Mouse (Mus musculus): ENCODE measurements around the gene Dph5. TPM values are rescaled to one million over a fixed set of nuclear protein-coding genes. Genes with fewer than 3 reads are reported as not detected.

Dph5 gene
- polyA plus RNA-seq, 1 experiment from 2014 or later, result 24.8 TPM

DNA sequence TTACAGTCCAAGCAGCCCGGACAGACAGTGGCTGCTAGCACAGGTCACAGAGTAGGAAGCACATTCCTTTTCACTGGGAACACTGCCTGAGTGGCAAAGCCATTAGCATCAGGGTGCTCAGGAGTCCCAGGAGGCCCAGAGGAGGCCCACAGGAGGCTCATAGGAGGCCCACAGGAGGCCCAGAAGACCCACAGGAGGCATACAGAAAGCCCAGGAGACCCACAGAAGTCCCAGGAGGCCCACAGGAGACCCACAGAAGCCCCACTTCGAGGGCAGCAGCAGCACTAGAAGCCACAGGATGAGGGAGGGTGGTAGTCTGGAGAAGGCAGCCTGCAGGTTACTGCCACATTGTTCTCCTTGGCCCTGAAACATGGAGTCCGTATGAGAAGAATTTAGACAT is 65.5 kb downstream of the Dph5 start:
- H3K4me2 ChIP-seq (ENCODE audit: low read depth, low read length), result no peak overlapping the region
- H3K27ac ChIP-seq (ENCODE audit: low read length), result no peak overlapping the region; the same call in 1 of the 2 replicates
- peaks cover 31% of the 10 kb centered on the region for H3K36me3 ChIP-seq (ENCODE audit: control insufficient read depth, insufficient read depth)
- H3K27me3 ChIP-seq (ENCODE audit: control insufficient read depth, insufficient read depth, low read length), result no peaks in the 10 kb centered on the region
- no peak for ATAC-seq (replicated peaks; ENCODE audit: extremely low read depth, insufficient read depth, low FRiP score)
- no peaks in the 10 kb centered on the region for H3K9me3 ChIP-seq (replicated peaks; ENCODE audit: control insufficient read depth, low read length)
- H3K4me1 ChIP-seq (ENCODE audit: control insufficient read depth, insufficient read depth, low read length), result no peaks in the 10 kb centered on the region
- WGBS, result 64% methylated on average over 3 of the region's 3 CpGs
- H3K9ac ChIP-seq (ENCODE audit: low read length), result no peak overlapping the region
- H3K4me3 ChIP-seq (ENCODE audit: low read length), result no peak overlapping the region

DNA sequence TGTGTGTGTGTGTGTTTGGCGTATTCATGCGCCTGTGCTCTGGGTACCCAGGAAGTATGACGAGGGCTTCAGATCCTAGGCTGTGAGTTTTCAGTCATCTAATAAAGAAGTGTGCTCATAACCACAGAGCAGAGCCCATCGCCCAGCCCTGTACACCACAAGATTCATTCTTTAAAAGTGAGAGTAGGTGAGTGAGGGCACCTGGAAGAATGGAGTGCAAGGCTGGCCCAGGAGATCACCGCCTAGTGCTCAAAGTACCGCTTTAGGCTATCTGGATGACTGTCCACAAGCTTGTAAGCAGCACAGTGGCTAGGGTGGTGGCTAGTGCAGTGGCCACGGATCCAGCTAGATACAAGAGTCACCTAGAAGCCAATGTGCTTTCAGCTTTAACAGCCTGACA is 69.6 kb downstream of the Dph5 start:
- no peak overlapping the region for H3K4me3 ChIP-seq (ENCODE audit: low read length)
- H3K4me2 ChIP-seq (ENCODE audit: low read depth, low read length), result no peak overlapping the region
- H3K27me3 ChIP-seq (ENCODE audit: control insufficient read depth, insufficient read depth, low read length), result no peaks in the 10 kb centered on the region
- H3K9ac ChIP-seq (ENCODE audit: low read length), result no peak overlapping the region
- no peak overlapping the region for H3K27ac ChIP-seq (ENCODE audit: low read length)
- no peaks in the 10 kb centered on the region for H3K4me1 ChIP-seq (ENCODE audit: control insufficient read depth, insufficient read depth, low read length)
- H3K36me3 ChIP-seq (ENCODE audit: control insufficient read depth, insufficient read depth), result peaks cover 23% of the 10 kb centered on the region
- ATAC-seq (replicated peaks; ENCODE audit: extremely low read depth, insufficient read depth, low FRiP score), result no peak
- H3K9me3 ChIP-seq (replicated peaks; ENCODE audit: control insufficient read depth, low read length), result no peaks in the 10 kb centered on the region
- WGBS, result 93% methylated on average over 7 of the region's 7 CpGs

DNA sequence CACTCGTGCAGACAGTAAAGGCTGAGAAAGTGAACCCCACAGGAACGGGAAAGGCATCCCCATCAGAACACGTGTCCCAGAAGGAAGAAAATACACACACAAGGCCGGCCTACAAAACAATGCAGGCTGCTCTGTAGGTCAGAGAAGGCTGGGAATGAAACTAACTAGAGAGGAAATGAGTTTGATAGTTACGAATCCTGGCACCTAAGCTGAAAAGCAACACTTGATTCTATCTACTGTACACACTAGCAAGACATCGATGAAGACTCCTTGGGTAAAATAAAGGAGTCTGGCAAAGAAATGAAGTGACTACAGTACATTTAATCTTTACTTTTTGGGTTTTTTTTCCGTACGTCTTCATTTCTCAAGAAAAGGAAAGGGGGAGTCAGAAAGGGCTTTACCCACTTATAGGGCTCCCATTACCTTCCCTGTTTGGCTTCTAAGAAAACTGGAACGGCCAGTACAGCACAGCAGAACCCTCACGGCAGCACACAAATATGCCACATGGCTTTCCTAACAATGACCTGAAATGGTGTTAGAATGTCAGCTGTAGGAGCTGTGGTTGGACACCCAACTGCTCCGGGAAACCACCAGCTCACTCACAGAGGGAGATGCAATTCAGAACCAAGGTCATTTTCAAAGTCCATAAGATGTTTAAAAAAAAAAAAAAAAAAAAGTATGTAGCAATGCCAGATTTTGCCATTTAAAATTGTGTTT is 73.8 kb downstream of the Dph5 start:
- H3K27me3 ChIP-seq (ENCODE audit: control insufficient read depth, insufficient read depth, low read length), result no peaks in the 10 kb centered on the region
- H3K4me2 ChIP-seq (ENCODE audit: low read depth, low read length), result no peak overlapping the region
- H3K36me3 ChIP-seq (ENCODE audit: control insufficient read depth, insufficient read depth), result peaks cover 7% of the 10 kb centered on the region
- H3K9me3 ChIP-seq (replicated peaks; ENCODE audit: control insufficient read depth, low read length), result no peaks in the 10 kb centered on the region
- WGBS, result 81% methylated on average over 11 of the region's 11 CpGs
- no peak overlapping the region for H3K9ac ChIP-seq (ENCODE audit: low read length)
- no peak overlapping the region for H3K4me3 ChIP-seq (ENCODE audit: low read length)
- no peak overlapping the region for H3K27ac ChIP-seq (ENCODE audit: low read length)
- H3K4me1 ChIP-seq (ENCODE audit: control insufficient read depth, insufficient read depth, low read length), result no peaks in the 10 kb centered on the region
- no peak for ATAC-seq (replicated peaks; ENCODE audit: extremely low read depth, insufficient read depth, low FRiP score)

DNA sequence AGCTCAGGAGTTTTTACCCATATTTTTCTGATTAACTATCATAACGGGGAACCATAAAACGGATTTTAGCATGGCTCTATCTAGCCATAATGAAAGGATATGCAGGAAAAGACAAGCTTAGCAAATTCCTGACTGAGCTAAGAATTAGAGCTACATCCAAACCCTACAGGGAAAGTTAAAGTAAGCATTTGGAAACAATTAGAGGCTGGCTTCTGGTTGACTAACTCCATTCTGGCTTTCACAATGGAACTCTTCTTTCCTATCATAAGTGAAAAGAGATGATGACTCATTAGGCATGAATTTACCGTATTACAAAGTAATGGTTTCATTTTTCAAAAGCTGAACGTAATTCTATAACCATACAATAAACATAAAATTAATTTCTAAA is 74.4 kb downstream of the Dph5 start:
- Histone ChIP-seq H3K36me3 (ENCODE audit: control insufficient read depth, insufficient read depth) (peaks cover 7% of the 10 kb centered on the region), H3K4me1 (ENCODE audit: control insufficient read depth, insufficient read depth, low read length) (no peaks in the 10 kb centered on the region), H3K4me2 (ENCODE audit: low read depth, low read length) (no peak overlapping the region), H3K27ac (ENCODE audit: low read length) (no peak overlapping the region), H3K9ac (ENCODE audit: low read length) (no peak overlapping the region), H3K4me3 (ENCODE audit: low read length) (no peak overlapping the region), H3K27me3 (ENCODE audit: control insufficient read depth, insufficient read depth, low read length) (no peaks in the 10 kb centered on the region), H3K9me3 (replicated peaks; ENCODE audit: control insufficient read depth, low read length) (no peaks in the 10 kb centered on the region)
- 83% methylated on average over 4 of the region's 4 CpGs for WGBS
- ATAC-seq (replicated peaks; ENCODE audit: extremely low read depth, insufficient read depth, low FRiP score), result no peak

DNA sequence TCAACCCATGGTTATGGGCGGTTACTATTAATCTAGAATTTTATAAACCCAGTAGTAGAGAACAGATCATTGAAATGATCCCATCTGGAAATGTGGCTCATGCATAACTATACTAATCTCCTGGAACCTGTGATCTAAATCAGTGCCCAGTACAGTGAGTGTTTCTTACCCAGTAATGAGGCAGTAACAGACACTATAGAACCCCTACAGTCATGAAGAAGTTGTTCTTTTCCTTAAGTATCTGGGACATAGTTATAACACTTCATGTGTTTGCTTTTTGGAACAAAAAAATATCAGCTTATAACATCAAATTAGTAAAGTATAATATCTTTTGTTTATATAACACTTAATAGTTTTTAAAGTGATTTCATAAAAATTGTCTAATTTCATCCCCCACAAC is 76.0 kb downstream of the Dph5 start:
- WGBS, result 98% methylated on average over 1 of the region's 1 CpGs
- ATAC-seq (replicated peaks; ENCODE audit: extremely low read depth, insufficient read depth, low FRiP score), result no peak
- no peaks in the 10 kb centered on the region for H3K4me1 ChIP-seq (ENCODE audit: control insufficient read depth, insufficient read depth, low read length)
- H3K9me3 ChIP-seq (replicated peaks; ENCODE audit: control insufficient read depth, low read length), result no peaks in the 10 kb centered on the region
- H3K4me3 ChIP-seq (ENCODE audit: low read length), result no peak overlapping the region
- no peak overlapping the region for H3K27ac ChIP-seq (ENCODE audit: low read length)
- no peaks in the 10 kb centered on the region for H3K27me3 ChIP-seq (ENCODE audit: control insufficient read depth, insufficient read depth, low read length)
- H3K9ac ChIP-seq (ENCODE audit: low read length), result no peak overlapping the region
- 0 out of 2 replicates have a peak, but pooled peaks cover 2% of the 10 kb centered on the region for H3K36me3 ChIP-seq (ENCODE audit: control insufficient read depth, insufficient read depth)
- H3K4me2 ChIP-seq (ENCODE audit: low read depth, low read length), result no peak overlapping the region

- WGBS, result 89% methylated on average over 5 of the region's 5 CpGs
- no peak for ATAC-seq (replicated peaks; ENCODE audit: extremely low read depth, insufficient read depth, low FRiP score)
- H3K27ac ChIP-seq (ENCODE audit: low read length), result no peak overlapping the region
Observed at GRCm38 (mm10) chr3:115964071-115964470, 76.4 kb downstream of the Dph5 start.

DNA sequence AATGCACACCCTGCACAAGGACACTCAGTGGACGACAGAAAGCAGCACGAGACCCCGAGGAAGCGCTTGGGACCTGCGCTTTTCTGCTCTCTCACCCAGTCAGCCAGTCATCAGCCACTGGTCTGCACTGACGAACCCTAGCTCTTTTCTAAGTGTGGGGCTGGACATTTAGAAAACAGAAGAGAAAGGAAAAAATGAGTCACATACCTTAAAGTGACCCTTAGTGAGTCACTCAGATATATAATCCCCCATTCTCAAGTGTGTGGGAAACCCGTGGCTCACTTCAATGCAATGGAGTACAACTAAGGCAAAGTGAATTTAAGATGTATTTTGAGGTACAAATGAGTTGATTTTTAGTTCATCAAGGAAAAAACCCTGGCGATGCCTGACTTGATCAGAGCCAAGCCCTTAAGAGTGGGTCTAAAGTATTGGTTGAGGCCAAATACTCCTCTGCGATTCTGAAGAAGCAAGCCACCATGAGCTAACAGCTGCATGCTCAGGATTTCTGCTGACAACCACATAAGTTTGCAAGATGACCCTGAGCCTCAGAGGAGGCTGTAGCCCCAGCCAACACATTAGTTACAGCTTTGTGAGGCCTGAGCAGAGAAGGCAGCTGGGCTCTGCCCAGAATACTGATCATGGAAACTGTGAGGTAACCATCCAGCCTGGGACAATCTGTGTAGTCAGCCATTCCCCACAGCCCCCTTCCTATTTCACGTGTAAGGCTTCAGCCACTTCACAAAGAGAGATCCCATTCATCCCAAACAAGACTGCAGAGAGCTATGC is 81.3 kb downstream of the Dph5 start:
- Histone ChIP-seq H3K4me3 (ENCODE audit: low read length) (no peak overlapping the region), H3K4me2 (ENCODE audit: low read depth, low read length) (no peak overlapping the region), H3K9ac (ENCODE audit: low read length) (no peak overlapping the region), H3K36me3 (ENCODE audit: control insufficient read depth, insufficient read depth) (peaks cover 11% of the 10 kb centered on the region), H3K27ac (ENCODE audit: low read length) (no peak overlapping the region), H3K27me3 (ENCODE audit: control insufficient read depth, insufficient read depth, low read length) (no peaks in the 10 kb centered on the region), H3K9me3 (replicated peaks; ENCODE audit: control insufficient read depth, low read length) (no peaks in the 10 kb centered on the region), H3K4me1 (ENCODE audit: control insufficient read depth, insufficient read depth, low read length) (no peaks in the 10 kb centered on the region)
- WGBS, result 78% methylated on average over 10 of the region's 10 CpGs
- no peak for ATAC-seq (replicated peaks; ENCODE audit: extremely low read depth, insufficient read depth, low FRiP score)

More at GRCm38 (mm10) chr3:115964071-115964470, 76.4 kb downstream of the Dph5 start:
- Histone ChIP-seq H3K4me1 (ENCODE audit: control insufficient read depth, insufficient read depth, low read length) (no peaks in the 10 kb centered on the region), H3K9ac (ENCODE audit: low read length) (no peak overlapping the region), H3K9me3 (replicated peaks; ENCODE audit: control insufficient read depth, low read length) (no peaks in the 10 kb centered on the region), H3K36me3 (ENCODE audit: control insufficient read depth, insufficient read depth) (no peaks in the 10 kb centered on the region), H3K27me3 (ENCODE audit: control insufficient read depth, insufficient read depth, low read length) (no peaks in the 10 kb centered on the region), H3K4me2 (ENCODE audit: low read depth, low read length) (no peak overlapping the region), H3K4me3 (ENCODE audit: low read length) (no peak overlapping the region)

DNA sequence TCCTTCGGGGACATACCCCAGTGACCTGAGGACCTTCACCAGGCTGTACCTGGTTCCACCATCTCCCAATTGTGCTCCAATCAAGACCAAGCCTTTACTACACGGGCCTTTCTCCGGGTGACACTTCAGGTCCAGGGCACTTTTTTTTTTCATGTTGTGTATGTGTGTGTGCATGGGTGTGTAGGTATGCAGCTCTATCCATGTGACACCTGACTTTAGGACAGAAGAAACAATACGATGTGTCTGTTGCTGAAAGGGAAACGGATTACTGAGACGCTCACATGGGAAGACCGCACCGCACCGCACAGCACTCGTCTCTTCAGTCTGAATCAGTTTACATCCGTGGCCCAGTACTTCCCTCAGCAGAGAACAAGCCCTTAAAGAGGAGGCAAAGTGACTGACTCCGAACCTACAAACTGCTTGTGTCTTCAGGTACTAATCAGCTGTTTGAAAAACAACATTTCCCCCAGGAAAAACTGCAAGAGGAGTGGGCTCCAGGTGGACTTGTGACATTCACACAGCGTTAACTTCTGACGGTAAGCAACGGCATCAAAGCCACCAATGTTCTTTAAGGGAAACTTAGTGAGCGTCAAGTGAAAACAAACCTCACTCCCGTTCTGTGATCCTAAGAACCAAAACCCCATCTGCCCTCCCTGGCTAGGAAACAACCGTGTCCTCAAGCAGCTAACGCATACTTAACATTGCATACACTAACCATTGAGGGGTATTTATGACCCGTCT is 83.6 kb downstream of the Dph5 start:
- Histone ChIP-seq H3K27ac (ENCODE audit: low read length) (no peak overlapping the region), H3K9me3 (replicated peaks; ENCODE audit: control insufficient read depth, low read length) (no peaks in the 10 kb centered on the region), H3K36me3 (ENCODE audit: control insufficient read depth, insufficient read depth) (peaks cover 14% of the 10 kb centered on the region), H3K4me2 (ENCODE audit: low read depth, low read length) (no peak overlapping the region), H3K4me3 (ENCODE audit: low read length) (no peak overlapping the region), H3K27me3 (ENCODE audit: control insufficient read depth, insufficient read depth, low read length) (no peaks in the 10 kb centered on the region), H3K4me1 (ENCODE audit: control insufficient read depth, insufficient read depth, low read length) (peaks cover 5% of the 10 kb centered on the region; the same call in 1 of the 2 replicates), H3K9ac (ENCODE audit: low read length) (no peak overlapping the region)
- ATAC-seq (replicated peaks; ENCODE audit: extremely low read depth, insufficient read depth, low FRiP score), result no peak
- 92% methylated on average over 20 of the region's 20 CpGs for WGBS

Data from heart, embryonic 16.5 days (tissue).